Mouse (Mus musculus): ENCODE measurements around the gene Sirt6.

DNA sequence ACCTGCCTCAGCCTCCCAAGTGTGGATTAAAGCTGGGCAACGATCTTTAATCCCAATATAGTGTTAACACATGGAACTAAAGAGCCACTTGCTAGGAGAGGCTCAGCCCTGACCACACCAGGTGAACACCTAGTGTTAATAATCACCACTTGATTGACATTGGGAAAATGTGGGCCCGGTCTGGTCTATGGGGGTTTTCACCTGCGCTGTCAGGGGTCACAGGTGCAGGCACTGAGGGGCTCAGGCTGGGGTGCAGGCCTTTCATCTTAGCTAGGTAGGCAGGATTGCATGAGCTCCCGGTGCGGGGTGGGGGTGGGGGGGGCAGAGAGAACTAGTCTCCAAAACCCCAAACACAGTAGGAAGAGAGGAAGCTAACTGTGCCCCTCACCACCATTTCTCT, 28.0 kb downstream of the Sirt6 start:
- TF ChIP-seq GATA1 (IDR thresholded peaks at IDR 0.05; ENCODE audit: borderline replicate concordance, low read length): no peak
- no peak for TF ChIP-seq FLI1 (IDR thresholded peaks at IDR 0.05; ENCODE audit: low read length)
